Mouse (Mus musculus) limb, embryonic 14.5 days (tissue): ENCODE results near the gene Ndufaf2. TPM values are rescaled to one million over a fixed set of nuclear protein-coding genes. Genes with fewer than 3 reads are reported as not detected.

Source experiments
- ATAC-seq: fragments of 200-750 bp; cut with Nextera tagmentation; 2 replicates; pipeline ENCODE4 v1.8.0; 2017; ENCODE audit warnings: low read depth, moderate number of reproducible peaks, moderate TSS enrichment; ENCODE audit not compliant: low FRiP score
- DNase-seq: peaks from one replicate; pipeline ENCODE4 v3.0.0-alpha.2; 2015; ENCODE audit warnings: low spot score
- H3K27ac ChIP-seq: fragments of 300-500 bp; sonication (generic); replicated peaks from 2 replicates; pipeline ENCODE4 v1.5.1; 2014; ENCODE audit warnings: low read depth, mild to moderate bottlenecking, low read length, moderate library complexity, mixed read lengths
- H3K27me3 ChIP-seq: fragments of 300-500 bp; sonication (generic); 2 replicates; pipeline ENCODE4 v1.6.1; 2014; ENCODE audit warnings: low read length, mixed read lengths; ENCODE audit not compliant: control insufficient read depth, insufficient read depth
- H3K36me3 ChIP-seq: fragments of 300-500 bp; sonication (generic); 2 replicates; pipeline ENCODE4 v1.6.1; 2014; ENCODE audit warnings: mild to moderate bottlenecking, low read length, moderate library complexity, mixed read lengths; ENCODE audit not compliant: control insufficient read depth, insufficient read depth
- H3K4me1 ChIP-seq: fragments of 300-500 bp; sonication (generic); 2 replicates; pipeline ENCODE4 v1.6.1; 2014; ENCODE audit warnings: antibody characterized with exemption, low read length, mixed read lengths; ENCODE audit not compliant: control insufficient read depth, insufficient read depth
- H3K4me2 ChIP-seq: fragments of 300-500 bp; sonication (generic); replicated peaks from 2 replicates; pipeline ENCODE4 v1.6.1; 2014; ENCODE audit warnings: low read depth, mild to moderate bottlenecking, low read length, moderate library complexity; ENCODE audit not compliant: severe bottlenecking
- H3K4me3 ChIP-seq: fragments of 300-500 bp; sonication (generic); replicated peaks from 2 replicates; pipeline ENCODE4 v1.5.1; 2014; ENCODE audit warnings: low read length
- H3K9ac ChIP-seq: fragments of 300-500 bp; sonication (generic); 2 replicates; pipeline ENCODE4 v1.6.1; 2014; ENCODE audit warnings: mild to moderate bottlenecking, low read depth, low read length, moderate library complexity; ENCODE audit not compliant: severe bottlenecking
- H3K9me3 ChIP-seq: fragments of 300-500 bp; sonication (generic); 2 replicates; pipeline ENCODE4 v1.6.1; 2016; ENCODE audit warnings: low read length; ENCODE audit not compliant: control insufficient read depth
- POLR2A ChIP-seq: fragments of 200-500 bp; IDR thresholded peaks from 2 replicates; pipeline ENCODE4 v1.8.0; 2012; ENCODE audit warnings: inconsistent platforms, mild to moderate bottlenecking, moderate library complexity, borderline replicate concordance; ENCODE audit not compliant: insufficient read depth, insufficient read length; ENCODE audit errors: extremely low read depth
- WGBS: fragments of 180-500 bp; shearing (Covaris S2); extraction: QIAGEN DNeasy Blood & Tissue Kit; methylation state at CpG from one replicate; pipeline ENCODE4 v1.1.7; 2014; 5-methylcytosine and 5-hydroxymethylcytosine counted together
- polyA plus RNA-seq, 2 experiments: library from polyadenylated mRNA; depleted of rRNA in 1 of 2; stranded (reverse) in 1 of 2; unstranded in 1 of 2; fragments of >200 nt; fragmentation: Nextera tagmentation in 1 of 2; extraction: Ambion mirVana in 1 of 2; gene quantifications; 2 replicates each; pipeline versions ENCODE4 v1.2.1 to v1.2.3; 2012 to 2014

The Ndufaf2 gene
- polyA plus RNA-seq, 2 experiments: 46.1 to 67.6 TPM

- Histone ChIP-seq H3K27me3 (no peaks in the 10 kb centered on the region), H3K4me1 (no peaks in the 10 kb centered on the region), H3K4me3 (no peak overlapping the region), H3K9me3 (no peaks in the 10 kb centered on the region), H3K4me2 (no peak overlapping the region), H3K36me3 (no peaks in the 10 kb centered on the region), H3K27ac (no peak overlapping the region), H3K9ac (no peak overlapping the region)
- WGBS: 72% methylated on average over 4 of the region's 4 CpGs
- no peak for DNase-seq
- no peak for ATAC-seq
- no peak for TF ChIP-seq POLR2A
Measured at GRCm38 (mm10) chr13:108069151-108069550, 89.3 kb downstream of the Ndufaf2 start.

- no peak for DNase-seq
- WGBS: 88% methylated on average over 2 of the region's 2 CpGs
- Histone ChIP-seq H3K27me3 (no peaks in the 10 kb centered on the region), H3K27ac (no peak overlapping the region), H3K4me1 (no peaks in the 10 kb centered on the region), H3K4me2 (no peak overlapping the region), H3K9me3 (no peaks in the 10 kb centered on the region), H3K4me3 (no peak overlapping the region), H3K36me3 (no peaks in the 10 kb centered on the region), H3K9ac (no peak overlapping the region)
- no peak for ATAC-seq
- no peak for TF ChIP-seq POLR2A
Measured at GRCm38 (mm10) chr13:108066021-108066420, 92.4 kb downstream of the Ndufaf2 start.

DNA sequence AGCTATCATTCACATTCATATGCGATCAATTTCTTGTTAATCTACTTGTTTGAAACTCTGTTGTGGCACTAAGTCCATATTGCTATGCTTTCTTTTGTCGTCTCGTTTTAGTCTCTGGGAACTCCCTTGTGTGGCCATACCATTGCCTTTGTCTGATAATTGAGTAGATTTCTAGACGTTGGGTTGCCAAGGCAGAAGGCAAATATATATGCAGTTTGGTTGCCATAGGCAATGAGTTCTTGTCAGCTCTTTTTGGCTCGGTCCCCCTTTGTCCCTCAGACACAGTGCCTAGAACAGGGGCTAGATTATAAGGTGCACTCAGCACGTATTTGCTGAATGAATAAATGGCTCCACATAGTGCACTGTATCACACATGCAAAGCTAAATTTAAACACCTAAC lies 94.1 kb downstream of the Ndufaf2 start:
- TF ChIP-seq POLR2A: no peak
- Histone ChIP-seq H3K36me3 (no peaks in the 10 kb centered on the region), H3K27me3 (no peaks in the 10 kb centered on the region), H3K4me1 (no peaks in the 10 kb centered on the region), H3K9me3 (no peaks in the 10 kb centered on the region), H3K4me3 (no peak overlapping the region), H3K27ac (no peak overlapping the region), H3K4me2 (no peak overlapping the region), H3K9ac (no peak overlapping the region)
- DNase-seq (no peak), ATAC-seq (no peak)
- 89% methylated on average over 6 of the region's 6 CpGs for WGBS

GRCm38 (mm10) chr13:108063374-108064134 lies 94.9 kb downstream of the Ndufaf2 start:
- no peak overlapping the region for H3K4me2 ChIP-seq
- TF ChIP-seq POLR2A: no peak
- H3K36me3 ChIP-seq: no peaks in the 10 kb centered on the region
- no peaks in the 10 kb centered on the region for H3K9me3 ChIP-seq
- ATAC-seq (no peak), DNase-seq (no peak)
- H3K4me1 ChIP-seq: no peaks in the 10 kb centered on the region
- H3K4me3 ChIP-seq: no peak overlapping the region
- H3K9ac ChIP-seq: no peak overlapping the region
- WGBS: 86% methylated on average over 11 of the region's 11 CpGs
- no peak overlapping the region for H3K27ac ChIP-seq
- H3K27me3 ChIP-seq: no peaks in the 10 kb centered on the region

DNA sequence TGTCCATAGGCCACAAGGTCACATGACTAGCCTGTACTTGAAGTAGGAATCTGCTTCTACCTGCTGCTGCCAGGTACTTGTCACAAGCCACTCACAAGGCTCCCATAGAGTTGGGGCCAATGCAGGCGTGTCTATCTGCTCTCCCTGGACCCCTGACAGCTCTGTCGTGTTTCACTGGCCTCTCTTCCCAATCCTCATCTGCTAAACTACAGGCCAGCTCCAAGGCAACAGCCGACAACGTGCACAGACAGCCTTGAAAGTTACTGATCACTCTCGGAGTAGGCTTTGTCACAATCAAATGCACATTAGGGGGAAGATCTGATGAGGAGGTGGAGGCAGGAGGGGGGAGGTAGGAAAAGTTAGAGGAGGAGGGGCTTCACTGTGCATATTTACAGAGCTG lies 95.5 kb downstream of the Ndufaf2 start:
- Histone ChIP-seq H3K36me3 (no peaks in the 10 kb centered on the region), H3K27ac (no peak overlapping the region), H3K4me2 (no peak overlapping the region), H3K4me3 (no peak overlapping the region), H3K27me3 (no peaks in the 10 kb centered on the region), H3K9ac (no peak overlapping the region), H3K4me1 (no peaks in the 10 kb centered on the region), H3K9me3 (no peaks in the 10 kb centered on the region)
- 69% methylated on average over 5 of the region's 5 CpGs for WGBS
- DNase-seq (no peak), ATAC-seq (no peak)
- no peak for TF ChIP-seq POLR2A
